Mouse (Mus musculus) brain, adult 10 weeks (tissue): ENCODE measurements around the gene Nkg7. TPM values are rescaled to one million over a fixed set of nuclear protein-coding genes. Genes with fewer than 3 reads are reported as not detected.

Experiments
- polyA plus RNA-seq: library from polyadenylated mRNA; stranded (reverse); fragments of 350-450 nt; fragmentation: Illumina TruSeq; extraction: RNeasy Lipid Tissue Mini Kit (QIAGEN cat#74804); gene quantifications from one replicate; pipeline ENCODE4 v1.2.3, GENCODE M21; 2015; ENCODE audit warnings: low read depth, low replicate concordance

The Nkg7 gene
- not detected for polyA plus RNA-seq

GRCm38 (mm10) chr7:43436341-43437255 lies at the start of gene Nkg7:
Nkg7 (plus strand) TSS chr7:43437073.

GRCm38 (mm10) chr7:43408131-43408553 lies 28.7 kb upstream of the Nkg7 start, which contains the start of gene Siglecg:
Siglecg (plus strand) TSS chr7:43408204.

GRCm38 (mm10) chr7:43427406-43427805 lies 9.5 kb upstream of the Nkg7 start, which contains the start of gene Lim2:
Lim2 (plus strand) TSS chr7:43427670.

GRCm38 (mm10) chr7:43440482-43440881 lies 3.6 kb downstream of the Nkg7 start, which contains the start of gene Cldnd2:
Cldnd2 (plus strand) TSS chr7:43440782.

GRCm38 (mm10) chr7:43443917-43444293 lies 7.0 kb downstream of the Nkg7 start, which contains the start of the genes Etfb and Gm45233:
Etfb (plus strand) TSS chr7:43444083.
Gm45233 (plus strand) TSS chr7:43444128.

GRCm38 (mm10) chr7:43462851-43463250 lies 26.0 kb downstream of the Nkg7 start, which contains the start of gene Vsig10l:
Vsig10l (plus strand) TSS chr7:43463151.

Other genes with a start within 250 kb of the Nkg7 start
- 28.3 TPM for gene Zfp715, start 123.8 kb upstream of the Nkg7 start, polyA plus RNA-seq
- 0.48 TPM for gene Siglecf, start 85.7 kb upstream of the Nkg7 start, polyA plus RNA-seq
- not detected for gene Siglecg, start 28.9 kb upstream of the Nkg7 start, polyA plus RNA-seq
- not detected for gene Lim2, start 9.4 kb upstream of the Nkg7 start, polyA plus RNA-seq
- not detected for gene Cldnd2, start 3.7 kb downstream of the Nkg7 start, polyA plus RNA-seq
- 91.5 TPM for gene Etfb, start 7.0 kb downstream of the Nkg7 start, polyA plus RNA-seq
- 0.70 TPM for gene Gm45233, start 7.1 kb downstream of the Nkg7 start, polyA plus RNA-seq
- gene Vsig10l, start 26.1 kb downstream of the Nkg7 start, polyA plus RNA-seq, result 2.1 TPM
- gene Iglon5, start 53.0 kb downstream of the Nkg7 start, polyA plus RNA-seq, result 29.8 TPM
- not detected for gene 4931406B18Rik, start 68.9 kb downstream of the Nkg7 start, polyA plus RNA-seq
- 5.4 TPM for gene Cd33, start 107.4 kb downstream of the Nkg7 start, polyA plus RNA-seq
- 6.1 TPM for gene Zfp658, start 125.2 kb downstream of the Nkg7 start, polyA plus RNA-seq
- 13.2 TPM for gene Zfp719, start 142.5 kb downstream of the Nkg7 start, polyA plus RNA-seq
- not detected for gene Zfp819, start 170.1 kb downstream of the Nkg7 start, polyA plus RNA-seq
- gene Ceacam18, start 197.6 kb downstream of the Nkg7 start, polyA plus RNA-seq, result not detected
- gene Siglece, start 223.1 kb downstream of the Nkg7 start, polyA plus RNA-seq, result 1.4 TPM
- gene Ctu1, start 234.9 kb downstream of the Nkg7 start, polyA plus RNA-seq, result 6.3 TPM